Mouse (Mus musculus): ENCODE measurements around the gene Tuft1.
"Not testable (repeated sequence)": the region's sequence is repeated elsewhere in the genome, so short reads cannot be mapped to it uniquely, and the experiment has no call there.

Gene Tuft1

DNA sequence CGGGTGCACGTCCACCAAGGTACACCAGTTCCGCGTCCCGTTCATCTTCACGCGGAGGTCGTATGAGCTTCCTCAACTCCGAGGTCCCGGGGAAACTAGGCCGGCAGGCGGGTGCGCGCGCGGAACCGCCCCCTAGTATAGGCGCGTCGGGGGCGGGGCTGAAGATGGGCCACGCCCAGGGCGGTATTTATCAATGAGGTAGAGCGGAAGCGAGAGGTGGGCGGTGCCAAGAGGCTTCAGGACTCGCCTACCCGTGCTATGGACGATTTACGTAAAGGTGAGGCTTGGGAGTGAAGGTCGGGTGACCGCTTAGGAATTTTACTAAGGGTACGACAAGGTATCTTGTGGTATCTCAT is at the start of gene Tuft1:
Tuft1 (minus strand) TSS at position 133 of the 356 bp plus-strand sequence.
- DNase-seq, result peak; percentile 87

DNA sequence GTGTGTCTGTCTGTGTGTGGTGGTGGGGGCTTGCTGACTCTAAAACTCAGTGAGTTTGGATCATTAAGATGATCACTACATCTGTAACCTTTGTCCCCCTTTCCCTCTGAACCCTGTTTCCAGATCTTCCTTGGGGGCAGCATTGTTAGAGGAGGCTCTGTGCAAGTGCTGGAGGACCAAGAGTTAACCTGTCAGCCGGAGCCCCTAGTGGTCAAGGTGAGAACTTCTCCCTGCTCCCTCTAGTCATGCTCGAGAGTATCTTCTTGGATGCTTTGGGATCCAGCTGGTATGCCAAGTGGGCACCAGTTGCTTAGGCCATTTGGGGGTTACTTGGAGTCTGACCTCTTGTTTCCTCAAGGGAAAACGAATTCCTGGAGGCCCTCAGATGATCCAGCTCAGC is 44.7 kb upstream of the Tuft1 start:
- DNase-seq, result peak; percentile 38

DNA sequence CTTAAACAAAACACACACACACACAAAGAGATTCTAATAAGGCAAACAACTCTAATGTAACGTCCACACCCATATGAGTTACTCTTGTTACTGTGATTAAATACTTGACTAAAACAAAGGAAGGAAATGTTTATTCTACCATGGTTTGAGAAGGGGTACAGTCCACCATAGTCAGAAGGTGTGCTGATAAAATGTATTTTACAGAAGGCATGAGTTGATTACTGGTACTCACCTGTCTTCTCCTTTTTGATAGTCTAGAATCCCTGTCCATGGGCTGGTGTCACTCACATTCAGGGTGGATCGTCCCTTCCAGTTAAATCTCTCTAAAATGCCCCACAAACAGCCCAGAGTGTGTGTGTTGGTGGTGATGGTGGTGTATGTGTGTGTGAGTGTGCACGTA is 44.2 kb upstream of the Tuft1 start:
- no peak for DNase-seq

DNA sequence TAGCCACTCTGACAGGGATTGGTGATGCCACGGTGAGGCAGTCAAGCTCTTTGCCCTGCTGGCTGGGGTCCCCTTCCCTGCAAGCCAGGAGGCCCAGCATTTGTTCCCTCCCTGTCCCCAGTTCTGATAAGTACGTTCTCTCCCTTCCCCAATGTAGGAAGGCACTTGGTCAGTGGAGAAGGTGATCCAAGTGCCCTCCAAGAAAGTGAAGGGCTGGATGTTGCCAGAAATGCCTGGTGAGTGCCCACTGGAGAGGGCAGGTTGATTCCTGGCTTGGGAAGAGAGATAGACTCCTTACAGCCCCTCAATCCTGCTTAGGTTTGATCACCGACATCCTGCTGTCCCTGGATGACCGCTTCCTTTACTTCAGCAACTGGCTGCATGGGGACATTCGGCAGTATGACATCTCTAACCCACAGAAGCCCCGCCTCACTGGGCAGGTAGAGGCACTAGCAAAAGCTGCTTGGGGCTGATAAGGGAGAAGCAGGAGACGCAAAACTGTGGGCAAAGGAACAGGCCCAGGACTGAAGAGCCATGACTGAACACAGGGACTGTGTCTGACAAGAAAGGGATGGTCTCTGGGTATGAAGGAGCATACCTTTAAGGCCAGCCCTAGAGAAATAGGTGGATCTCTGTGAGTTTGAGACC is 43.6 kb upstream of the Tuft1 start:
- not testable (repeated sequence) for DNase-seq

DNA sequence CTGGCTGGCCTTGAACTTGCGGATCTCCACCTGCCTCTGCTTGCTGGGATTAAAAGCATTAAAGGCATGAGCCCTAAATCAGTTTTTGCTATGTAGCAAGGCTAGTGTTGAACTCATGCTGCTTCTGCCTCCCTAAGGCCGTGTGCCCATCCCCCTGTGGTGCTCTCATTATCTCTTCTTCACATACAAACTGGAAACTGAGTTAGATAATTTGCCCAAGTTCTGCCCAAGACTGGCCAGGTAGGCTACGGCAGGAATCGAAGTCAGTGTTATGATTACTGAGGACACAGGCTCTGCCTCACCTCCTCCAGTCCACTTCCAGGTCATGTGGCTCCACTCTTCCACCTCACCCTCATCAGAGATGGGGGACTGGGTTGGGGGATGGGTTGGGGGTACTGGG is 37.6 kb upstream of the Tuft1 start:
- not testable (repeated sequence) for DNase-seq

DNA sequence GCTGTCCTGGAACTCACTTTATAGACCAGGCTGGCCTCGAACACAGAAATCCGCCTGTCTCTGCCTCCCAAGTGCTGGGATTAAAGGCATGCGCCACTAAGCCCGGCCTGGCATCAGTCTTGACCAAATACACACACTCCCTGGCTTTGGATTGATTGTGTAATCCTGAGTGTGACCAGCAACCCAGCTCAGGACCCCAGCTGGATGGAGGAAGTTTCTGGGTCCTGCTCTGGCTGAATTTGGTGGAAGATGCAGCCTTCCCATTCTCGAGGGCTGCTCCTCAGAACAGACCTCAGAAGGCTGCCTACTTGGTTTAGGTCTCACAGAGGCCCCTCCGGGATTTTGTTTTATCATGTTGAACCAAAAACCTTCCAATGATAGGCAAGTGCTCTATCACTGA is 36.9 kb upstream of the Tuft1 start:
- DNase-seq, result not testable (repeated sequence)

DNA sequence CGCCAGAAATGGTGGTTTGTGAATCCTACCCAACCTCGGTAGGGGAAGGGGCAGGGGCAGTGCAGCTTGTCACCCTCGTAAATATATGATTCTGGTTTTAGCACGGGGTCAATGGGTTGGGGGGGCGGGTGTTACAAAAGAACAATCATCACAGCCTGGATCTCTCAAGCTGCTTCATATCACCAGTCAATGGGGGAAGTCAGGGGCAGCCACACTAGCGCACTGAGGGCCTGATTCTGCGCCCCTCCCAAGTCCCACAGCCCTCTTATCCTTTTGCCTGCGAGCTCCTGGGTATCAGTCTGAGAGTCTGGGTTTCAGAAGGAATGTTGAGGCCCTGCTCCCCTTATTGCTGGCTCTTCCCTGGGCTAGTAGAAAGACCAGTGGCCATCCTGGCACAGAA is 35.2 kb upstream of the Tuft1 start:
- DNase-seq, result not testable (repeated sequence)

DNA sequence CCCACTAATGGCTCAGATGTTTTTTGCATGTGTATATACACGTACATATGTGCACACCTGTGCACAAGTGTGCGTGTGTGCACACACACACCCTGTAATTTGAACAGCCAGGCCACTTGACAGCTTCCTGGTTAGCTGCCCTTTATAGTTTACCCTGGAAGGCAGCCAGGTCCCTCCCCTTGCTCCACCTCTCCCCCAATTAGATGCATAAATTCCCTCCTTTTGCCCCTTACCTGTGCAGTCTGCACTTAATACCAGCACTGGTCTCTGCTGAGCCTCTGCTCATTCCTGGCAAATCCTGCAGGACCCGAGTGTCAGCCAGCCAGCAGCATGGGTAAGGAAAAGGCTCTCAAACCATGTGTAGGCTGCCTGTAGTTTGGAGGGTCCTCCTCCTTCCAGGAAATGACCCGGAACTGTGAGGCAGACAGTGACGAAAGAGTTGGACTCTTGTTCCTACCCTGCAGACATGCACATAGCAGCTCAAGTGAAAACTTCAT is 34.7 kb upstream of the Tuft1 start, which contains the start of gene Selenbp2:
Selenbp2 (plus strand) TSS at position 228 of the 497 bp plus-strand sequence.
- DNase-seq, result peak; percentile 80

DNA sequence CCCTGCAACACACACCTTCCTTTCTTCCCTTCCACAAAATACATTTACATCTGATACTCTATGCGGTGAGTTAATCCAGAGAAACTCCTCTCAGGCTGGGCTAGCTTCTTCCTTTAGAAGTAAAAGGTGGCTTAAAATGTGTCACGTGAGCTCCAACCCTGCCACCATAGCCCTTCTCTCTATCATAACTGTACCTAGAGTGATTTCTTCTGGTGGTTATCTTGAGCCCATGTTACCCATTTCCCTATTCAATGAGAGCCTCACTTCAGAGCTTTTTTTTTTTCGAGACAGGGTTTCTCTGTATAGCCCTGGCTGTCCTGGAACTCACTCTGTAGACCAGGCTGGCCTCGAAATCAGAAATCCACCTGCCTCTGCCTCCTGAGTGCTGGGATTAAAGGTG is 33.0 kb upstream of the Tuft1 start:
- DNase-seq, result not testable (repeated sequence)

DNA sequence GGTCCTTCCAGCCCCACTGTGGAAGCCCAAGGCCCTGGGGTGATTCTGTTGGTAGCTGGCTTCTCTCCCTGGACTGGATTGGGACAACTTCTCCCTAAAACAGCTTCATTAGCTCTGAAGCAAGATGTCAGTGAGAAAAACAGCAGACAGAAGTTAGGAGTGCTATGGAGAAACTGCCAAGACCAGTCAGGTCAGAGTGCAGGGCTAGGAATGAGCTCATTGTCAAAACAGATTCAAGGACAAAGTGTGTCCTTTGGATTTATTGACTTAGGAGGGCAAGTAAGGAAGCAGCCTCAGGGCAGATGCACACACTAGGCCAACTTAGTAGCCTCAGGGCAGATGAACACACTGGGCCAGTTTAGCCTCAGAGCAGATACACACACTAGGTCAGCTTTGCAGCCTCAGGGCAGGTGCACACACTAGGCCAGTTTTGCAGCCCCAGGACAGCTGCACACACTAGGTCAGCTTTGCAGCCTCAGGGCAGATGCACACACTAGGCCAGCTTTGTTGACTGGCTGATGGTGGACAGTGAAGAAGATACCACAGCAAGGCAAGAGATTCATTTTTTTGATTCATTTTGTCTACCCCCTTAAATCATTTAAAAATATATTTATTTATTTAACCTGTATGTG is 32.1 kb upstream of the Tuft1 start:
- DNase-seq, result peak; percentile 60

DNA sequence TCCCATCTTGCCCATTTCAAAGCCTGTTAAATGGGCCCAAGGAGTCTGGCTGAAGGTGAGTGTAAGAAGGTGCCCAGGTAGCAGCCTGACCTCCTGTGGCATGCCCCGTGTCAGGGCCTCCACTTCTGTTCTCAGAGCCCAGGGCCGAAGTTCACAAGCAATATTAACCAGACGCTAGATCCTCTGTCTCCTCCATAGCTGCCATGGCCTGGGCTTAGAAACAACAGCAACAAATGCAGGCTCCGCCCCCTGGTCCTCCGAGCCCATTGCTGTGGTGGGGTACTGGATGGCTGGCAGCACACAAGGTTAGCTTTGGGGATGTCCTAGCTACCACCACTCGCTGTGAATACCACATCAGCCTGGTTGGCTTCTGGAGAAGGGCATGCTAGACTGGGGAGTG is 31.5 kb upstream of the Tuft1 start:
- peak; percentile 57 for DNase-seq

DNA sequence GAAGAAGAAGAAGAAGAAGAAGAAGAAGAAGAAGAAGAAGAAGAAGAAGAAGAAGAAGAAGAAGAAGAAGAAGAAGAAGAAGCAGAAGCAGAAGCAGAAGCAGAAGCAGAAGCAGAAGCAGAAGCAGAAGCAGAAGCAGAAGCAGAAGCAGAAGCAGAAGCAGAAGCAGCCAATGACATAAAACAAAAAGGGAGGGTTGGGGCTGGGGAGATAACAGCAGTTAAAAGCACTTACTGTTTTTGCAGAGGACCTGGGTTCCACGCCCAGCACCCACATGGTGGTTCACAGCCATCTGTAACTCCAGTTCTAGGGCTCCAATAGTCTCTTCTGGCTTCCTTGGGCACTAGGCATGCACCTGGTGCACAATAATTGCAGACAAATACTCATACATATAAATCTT is 30.5 kb upstream of the Tuft1 start:
- DNase-seq, result not testable (repeated sequence)

DNA sequence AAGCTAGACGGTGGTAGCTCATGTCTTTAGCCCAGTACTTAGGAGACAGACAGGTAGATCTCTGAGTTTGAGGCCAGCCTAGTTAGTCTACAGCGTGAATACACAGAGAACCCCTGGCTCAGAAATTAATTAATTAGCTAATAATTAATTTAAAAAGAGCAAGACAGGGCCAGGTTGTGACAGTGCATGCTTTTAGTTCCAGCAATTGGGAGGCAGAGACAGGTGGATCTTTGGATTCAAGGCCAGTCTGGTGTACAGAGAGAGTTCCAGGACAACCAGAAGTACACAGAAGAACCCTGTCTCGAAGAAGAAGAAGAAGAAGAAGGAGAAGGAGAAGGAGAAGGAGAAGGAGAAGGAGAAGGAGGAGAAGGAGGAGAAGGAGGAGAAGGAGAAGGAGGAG is 30.0 kb upstream of the Tuft1 start:
- DNase-seq, result not testable (repeated sequence)

DNA sequence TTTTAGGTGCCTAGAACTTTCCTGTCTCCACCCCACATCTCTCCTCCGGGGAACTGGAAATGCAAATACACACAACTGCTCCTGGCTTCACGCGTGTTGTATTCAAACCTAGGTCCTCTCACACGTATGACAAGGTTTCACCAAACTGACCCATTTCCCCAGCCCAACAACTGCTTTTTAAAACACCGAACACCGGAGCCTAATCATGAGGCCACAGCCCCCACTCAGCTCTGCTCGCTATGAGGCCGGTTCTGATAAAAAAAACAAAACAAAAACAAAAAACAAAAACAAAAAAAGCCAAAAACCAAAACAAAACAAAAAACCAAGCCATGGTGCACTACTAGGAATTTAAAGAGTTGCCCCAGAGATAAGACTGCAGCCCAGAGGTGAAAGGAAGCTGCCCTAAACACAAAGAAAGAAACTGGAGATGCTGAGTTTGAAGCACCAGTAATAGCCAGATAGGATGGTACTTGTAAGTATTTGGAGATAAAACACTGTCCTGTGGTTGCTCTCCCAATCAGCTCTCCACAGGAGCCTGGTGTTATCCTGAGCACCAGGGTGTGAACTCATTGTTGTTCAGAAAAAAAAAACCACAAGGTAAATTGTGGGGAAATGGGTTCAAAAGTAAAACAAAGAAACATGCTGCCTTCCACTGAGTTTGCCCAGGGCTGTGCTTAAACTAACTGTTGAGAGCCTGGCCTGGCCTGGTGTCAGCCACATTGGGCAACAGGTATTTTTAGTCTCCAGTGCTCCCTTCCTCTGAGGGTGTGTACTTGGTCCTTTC is 27.5 kb upstream of the Tuft1 start:
- DNase-seq, result not testable (repeated sequence)

DNA sequence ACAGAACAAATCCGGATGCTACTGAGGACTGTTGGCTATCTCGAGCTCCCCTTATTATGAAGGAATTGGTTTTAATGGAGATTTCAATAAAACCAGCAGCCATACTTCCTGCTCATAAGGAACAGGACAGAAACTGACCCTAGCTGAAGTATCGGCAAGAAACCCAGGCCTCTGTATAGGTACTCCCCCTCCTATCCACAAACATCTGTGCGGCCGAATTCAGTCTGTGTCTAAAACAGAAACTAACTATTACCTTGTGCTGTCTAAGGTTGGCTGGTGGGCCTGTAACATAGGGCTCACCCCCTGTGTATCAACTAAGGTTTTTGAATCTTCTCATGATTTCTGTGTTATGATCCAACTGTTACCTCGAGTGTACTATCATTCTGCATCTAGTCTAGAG is 25.0 kb upstream of the Tuft1 start:
- no peak for DNase-seq

DNA sequence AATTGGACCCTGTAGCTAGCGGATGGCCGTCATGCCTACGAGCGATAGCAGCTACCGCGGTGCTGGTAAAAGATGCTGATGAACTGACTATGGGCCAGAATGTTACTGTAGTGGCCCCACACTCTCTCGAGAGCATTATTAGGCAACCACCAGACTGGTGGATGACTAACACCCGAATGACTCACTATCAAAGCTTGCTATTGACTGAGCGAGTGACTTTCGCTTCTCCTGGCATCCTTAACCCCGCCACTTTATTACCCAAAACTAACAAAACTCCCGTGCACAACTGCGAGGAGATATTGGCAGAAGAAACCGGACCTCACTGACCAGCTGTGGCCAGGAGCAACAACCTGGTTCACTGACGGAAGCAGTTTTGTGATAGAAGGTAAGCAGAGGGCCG is 22.1 kb upstream of the Tuft1 start:
- no peak for DNase-seq

DNA sequence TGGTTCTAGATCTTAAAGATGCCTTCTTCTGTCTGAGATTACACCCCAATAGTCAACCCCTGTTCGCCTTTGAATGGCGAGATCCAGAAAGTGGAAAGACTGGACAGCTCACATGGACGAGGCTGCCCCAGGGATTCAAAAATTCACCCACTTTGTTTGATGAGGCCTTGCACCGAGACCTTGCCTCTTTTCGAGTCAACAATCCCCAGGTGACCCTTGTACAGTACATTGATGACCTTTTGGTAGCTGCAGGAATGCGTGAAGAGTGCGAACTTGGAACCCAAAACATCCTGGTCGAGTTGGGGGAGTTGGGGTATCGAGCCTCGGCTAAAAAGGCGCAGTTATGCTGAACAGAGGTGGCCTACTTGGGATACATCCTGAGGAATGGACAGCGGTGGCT is 21.4 kb upstream of the Tuft1 start:
- DNase-seq, result not testable (repeated sequence)

DNA sequence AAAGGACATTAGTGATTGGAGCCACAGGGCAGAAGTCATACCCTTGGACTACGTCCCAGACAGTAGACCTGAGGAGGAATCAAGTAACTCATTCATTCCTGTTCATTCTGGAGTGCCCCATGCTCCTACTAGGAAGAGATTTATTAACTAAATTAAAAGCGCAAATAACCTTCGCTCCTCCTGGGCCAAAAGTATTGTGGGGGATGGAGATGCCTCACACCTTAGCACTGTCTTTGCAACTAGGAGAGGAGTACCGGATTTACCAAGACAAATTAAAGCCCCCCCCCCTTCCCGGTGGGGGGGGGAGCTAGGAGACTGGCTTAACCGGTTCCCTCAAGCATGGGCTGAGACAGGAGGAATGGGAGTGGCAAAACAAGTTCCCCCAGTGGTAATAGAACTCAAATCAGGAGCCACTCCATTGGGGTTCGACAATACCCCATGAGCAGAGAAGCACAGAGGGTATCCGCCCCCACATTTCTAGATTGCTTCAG is 20.7 kb upstream of the Tuft1 start:
- peak; percentile 80 for DNase-seq

DNA sequence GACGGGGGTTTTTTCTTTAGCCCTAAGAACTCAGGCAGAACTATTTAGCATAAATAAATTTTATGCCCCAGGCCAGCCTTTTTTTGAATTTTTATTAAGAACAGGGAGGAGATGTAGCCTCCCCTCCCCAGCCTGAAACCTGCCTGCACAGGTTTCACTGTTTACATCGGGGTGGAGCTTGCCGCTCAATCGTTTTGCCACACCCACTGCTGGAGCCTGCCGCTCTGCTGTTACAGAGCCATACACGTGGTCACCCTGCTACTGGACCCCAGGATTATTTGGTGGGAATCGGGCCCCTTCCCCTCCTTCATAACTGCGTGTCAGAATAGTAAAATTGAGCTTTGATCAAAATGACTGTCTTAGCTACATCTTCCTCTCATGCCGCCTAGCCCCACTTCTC is 16.4 kb upstream of the Tuft1 start:
- DNase-seq, result peak; percentile 38

DNA sequence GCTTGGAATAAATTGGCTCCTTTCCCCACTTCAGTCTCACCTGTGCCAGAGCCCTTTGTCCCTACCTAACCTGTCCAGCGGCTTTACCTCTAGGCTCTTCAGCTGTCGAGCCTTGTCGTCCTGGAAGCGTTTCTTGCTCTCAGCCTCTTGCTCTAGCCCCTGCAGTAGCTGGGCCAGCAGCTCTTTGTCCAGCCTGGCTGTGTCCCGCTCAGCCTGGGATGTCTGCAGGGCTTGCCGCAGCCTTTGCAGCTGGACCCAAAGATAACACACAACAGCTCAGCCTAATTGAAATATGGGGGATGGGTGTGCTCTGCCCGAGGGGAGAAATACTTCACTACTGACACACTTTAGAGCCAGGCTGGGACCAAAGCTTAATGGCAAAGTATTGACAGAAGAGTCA is 7.2 kb upstream of the Tuft1 start:
- not testable (repeated sequence) for DNase-seq

DNA sequence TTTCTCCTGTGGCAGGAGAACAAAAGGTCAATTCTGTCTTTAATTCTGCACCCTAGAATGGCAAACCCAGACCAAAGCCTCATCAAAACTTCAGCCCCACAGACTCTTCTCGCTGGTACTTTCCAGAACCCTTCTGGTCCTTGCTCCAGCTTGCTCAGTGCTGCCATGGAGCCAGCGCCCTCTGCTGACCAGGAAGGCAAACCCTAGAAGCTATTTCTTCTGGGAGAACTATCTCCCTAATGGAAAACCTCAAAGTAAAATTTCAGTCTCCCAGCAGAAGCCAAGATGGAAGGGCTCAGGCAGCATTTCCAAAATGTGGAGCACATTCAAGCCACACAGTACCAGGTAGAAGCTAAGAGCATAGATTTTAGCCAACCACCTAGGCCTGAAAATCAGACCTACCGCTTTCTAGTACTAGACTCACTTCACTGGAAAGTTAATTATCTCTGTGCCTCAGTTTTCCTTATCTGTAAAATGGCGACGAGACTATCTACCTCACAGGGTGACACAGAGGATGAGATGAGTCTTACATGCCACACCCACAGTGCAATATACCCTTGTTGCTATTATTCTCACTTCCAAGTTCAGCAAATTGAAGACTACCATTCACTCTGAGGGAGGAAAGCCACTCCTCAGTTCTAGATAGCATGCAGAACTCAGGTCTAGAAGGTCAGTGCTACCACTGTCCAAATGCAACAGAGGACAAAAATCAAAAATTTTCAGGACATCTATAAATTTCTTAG is 6.6 kb upstream of the Tuft1 start:
- DNase-seq, result not testable (repeated sequence)

DNA sequence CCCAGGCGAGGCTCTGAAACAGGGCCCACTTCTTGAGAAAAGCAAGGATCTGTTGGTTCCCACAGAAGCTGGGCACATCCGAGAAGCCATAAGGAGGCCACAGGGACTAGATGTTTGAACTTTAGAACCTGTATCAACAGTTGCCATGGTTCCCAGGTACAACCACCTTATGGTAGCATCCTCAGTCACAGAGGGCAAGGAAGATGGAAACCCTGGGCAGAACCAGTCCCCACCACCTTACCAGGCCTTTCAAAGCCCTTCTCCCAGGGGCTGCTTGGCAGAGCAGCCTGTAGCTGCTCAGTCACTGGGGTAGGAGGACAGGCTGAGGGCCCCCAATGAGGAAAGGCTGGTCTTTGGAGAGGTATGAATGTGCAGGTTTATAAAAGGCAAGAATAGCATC is 2.2 kb upstream of the Tuft1 start:
- DNase-seq, result not testable (repeated sequence)

All from kidney, adult 11 months (tissue).